Mouse (Mus musculus) E14TG2a.4 (cell line): ENCODE measurements at regions not wholly inside any gene's neighbourhood (a gene's known extent, or its start where the extent isn't known, plus 50 kb on each side); places are given as distances from the start of the nearest gene placed in this dataset.

Experiments used
- CTCF ChIP-seq: conservative IDR thresholded peaks from 2 replicates; pipeline ENCODE4 v1.5.1; 2014; ENCODE audit warnings: low read length
- POU5F1 ChIP-seq: IDR thresholded peaks from 2 replicates; pipeline ENCODE4 v1.6.1; 2014; ENCODE audit warnings: low read length, borderline replicate concordance

DNA sequence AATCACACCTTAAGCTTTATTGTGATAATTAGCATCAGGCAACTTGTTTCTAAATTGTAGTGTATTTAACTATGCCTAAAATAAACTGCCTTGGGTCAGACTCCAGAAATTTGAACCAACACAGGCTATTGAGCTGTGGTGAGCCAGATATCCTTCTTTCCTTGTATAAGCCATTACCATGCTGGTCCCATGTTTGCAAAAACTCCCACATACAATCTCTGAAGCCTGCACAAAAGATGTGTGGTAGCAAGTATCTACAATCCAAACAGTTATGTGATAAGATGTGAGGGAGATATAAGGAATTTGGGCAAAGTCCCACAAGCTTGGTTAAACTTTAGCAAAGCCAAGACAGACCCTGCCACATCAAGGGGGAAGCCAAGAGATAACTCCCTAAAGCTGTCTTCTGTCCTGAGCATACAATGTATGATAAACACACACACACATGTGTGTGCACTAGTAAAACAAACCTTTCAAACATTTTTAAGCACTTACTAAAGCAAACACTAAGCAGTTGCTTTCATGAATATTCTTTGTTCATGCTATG is 242.0 kb downstream of the Slc16a7 start:
- TF ChIP-seq CTCF (no peak), POU5F1 (no peak)
